Mouse (Mus musculus): ENCODE measurements around the gene Bbc3.
"Not testable (repeated sequence)": the region's sequence is repeated elsewhere in the genome, so short reads cannot be mapped to it uniquely, and the experiment has no call there.

Gene Bbc3

DNA sequence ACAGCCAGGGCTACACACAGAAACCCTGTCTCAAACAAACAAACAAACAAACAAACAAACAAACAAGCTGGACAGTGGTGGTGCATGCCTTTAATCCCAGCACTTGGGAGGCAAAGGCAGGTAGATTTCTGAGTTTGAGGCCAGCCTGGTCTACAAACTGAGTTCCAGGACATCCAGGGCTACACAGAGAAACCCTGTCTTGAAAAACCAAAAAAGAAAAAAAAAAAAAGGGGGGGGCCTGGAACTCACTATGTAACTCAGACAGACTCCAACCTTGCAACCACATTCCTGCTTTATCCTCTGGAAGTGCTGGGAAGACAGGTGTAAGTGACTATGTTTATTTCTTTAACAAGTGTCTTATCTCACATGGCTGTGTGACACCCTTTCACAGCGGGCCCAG lies at the start of gene Bbc3:
TSS of gene Bbc3 (plus strand) at position 301 of the 400 bp plus-strand sequence.
- not testable (repeated sequence) for TF ChIP-seq GATA4 (IDR thresholded peaks at IDR 0.05; ENCODE audit: insufficient replicate concordance, low read length)

DNA sequence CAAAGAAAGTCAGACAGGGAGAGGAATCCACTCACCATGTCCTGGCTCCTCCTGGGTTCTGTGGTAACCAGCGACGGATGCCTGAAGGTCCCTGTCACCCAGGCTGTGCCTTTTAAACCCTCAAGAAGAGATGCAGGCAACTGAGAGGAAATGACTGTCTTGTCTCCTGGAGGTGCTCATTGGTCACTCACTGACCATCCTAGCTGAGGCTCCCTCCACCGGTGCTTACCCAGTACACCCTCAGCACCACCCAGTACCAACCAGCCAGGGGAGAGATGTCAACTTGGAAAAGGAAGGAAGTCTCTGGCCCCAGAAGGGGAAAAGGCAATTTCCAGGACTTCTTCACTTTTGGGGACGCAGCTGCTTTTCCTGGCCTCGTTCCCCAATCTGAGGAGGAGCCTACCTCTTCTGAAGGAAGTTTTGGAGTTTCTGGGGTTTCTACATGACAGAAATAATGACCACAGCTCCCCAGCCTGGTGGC lies 49.0 kb upstream of the Bbc3 start, which contains the start of gene C5ar1:
TSS of gene C5ar1 (minus strand) at position 431 of the 481 bp plus-strand sequence.
- TF ChIP-seq GATA4 (IDR thresholded peaks at IDR 0.05; ENCODE audit: insufficient replicate concordance, low read length), result no peak

DNA sequence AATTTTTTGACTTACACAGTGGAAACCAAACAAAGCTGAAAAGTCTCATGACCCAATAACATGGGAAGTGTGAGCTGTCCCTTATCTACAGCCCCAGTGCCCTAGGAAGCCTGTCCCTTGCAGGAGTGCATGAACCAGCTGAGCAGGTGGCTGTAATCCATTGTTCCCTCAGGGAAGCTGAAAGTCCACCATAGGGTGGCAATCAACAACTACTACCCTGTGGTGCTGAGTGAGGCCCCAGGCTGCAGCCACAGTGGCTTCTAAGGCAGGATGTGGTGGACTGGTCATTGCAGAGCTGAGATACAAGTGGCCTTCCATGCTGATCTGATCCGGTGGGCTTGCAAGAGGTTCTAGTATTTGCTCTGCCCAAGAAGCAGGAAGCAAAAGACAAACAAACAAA lies 47.1 kb upstream of the Bbc3 start:
- TF ChIP-seq GATA4 (IDR thresholded peaks at IDR 0.05; ENCODE audit: insufficient replicate concordance, low read length), result peak; percentile 18; the same call in 1 of the 2 replicates

DNA sequence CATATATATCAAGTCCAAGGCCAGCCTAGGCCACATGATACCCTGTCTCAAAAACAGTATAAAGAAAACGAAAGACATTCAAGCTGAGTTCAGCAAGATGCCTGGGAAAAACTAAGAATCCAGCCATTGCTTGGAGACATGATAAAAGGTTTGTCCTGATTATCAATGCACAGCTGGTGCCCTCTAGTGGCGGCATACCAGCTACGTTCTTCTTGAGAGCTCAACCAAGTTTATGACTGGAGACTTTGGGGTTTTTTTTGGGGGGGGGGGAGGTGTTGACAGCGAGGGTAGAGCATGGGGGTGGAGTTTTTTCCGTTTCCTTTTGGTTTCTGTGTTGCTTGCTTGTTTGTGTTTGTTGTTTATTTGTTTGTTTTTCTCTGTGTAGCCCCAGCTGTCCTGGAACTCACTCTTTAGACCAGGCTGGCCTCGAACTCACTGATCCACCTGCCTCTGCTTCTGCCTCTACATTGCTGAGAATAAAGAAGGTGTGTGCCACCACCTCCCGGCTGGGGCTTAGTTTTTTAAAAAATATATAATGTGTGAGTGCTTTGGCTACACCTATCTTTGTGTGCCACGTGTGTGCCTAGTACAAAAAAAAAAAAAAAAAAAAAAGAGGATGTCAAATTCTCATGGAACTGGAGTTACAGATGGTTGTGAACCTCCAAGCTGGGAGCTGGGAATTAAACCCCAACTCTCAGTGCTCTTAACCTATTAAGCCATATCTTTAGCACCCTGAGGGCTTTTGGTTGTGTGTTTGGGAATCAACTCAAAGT lies 45.0 kb upstream of the Bbc3 start:
- TF ChIP-seq GATA4 (IDR thresholded peaks at IDR 0.05; ENCODE audit: insufficient replicate concordance, low read length), result peak; percentile 44; the same call in 1 of the 2 replicates

DNA sequence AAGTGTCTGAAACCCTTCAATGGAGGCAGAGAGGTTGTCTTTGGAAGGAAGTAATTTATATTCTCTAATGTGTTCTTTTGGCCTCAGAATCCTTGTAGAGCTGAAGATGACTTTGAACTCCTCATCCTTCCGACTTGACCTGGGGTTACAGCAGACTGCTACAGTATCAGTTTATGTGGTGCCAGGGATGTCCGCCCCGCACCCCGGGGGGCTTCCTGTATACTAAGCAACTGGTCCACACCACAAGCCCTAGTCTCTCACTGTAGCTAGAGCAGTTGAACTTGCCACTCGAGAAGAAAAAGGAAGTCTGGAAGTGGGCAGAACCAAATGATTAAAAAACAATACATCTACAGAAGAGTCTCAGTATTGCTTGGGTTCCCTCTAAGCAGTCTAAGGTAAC lies 44.4 kb upstream of the Bbc3 start:
- TF ChIP-seq GATA4 (IDR thresholded peaks at IDR 0.05; ENCODE audit: insufficient replicate concordance, low read length), result no peak

DNA sequence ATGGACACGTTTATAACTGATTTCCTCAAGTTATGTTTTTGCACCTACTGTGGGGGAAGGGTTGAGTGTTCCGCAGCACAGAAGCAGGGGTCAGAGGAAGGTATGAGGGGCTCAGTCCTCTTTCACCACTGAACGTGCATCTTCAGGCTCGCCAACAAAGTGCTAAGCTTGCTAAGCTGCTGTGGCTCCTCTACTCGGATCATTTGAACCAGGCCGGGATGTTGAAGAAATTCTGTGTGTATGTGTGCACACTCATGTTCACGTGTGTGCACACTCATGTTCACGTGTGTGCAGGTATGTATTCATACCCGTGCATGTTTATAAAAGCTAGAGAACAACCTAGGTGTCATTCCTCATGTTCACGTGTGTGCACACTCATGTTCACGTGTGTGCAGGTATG lies 42.3 kb upstream of the Bbc3 start:
- no peak for TF ChIP-seq GATA4 (IDR thresholded peaks at IDR 0.05; ENCODE audit: insufficient replicate concordance, low read length)

DNA sequence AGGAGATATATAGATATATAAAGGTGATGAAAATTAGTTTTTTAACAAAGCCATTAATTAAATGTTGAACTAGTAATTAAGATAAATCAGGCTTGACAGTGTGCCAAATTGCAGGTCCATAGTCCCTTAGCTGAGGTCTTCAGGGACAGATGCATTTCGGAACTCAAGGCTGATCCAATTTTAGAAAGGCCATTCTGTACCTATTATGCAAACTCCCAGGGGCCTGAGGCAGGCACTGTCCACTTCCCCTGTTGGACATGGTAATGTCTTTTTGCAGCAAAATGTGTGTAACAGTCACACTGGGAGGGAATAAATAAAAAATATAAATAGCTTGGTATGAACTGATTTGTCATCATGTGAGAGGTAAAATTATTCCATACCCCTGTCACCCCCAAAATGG lies 37.1 kb upstream of the Bbc3 start:
- no peak for TF ChIP-seq GATA4 (IDR thresholded peaks at IDR 0.05; ENCODE audit: insufficient replicate concordance, low read length)

DNA sequence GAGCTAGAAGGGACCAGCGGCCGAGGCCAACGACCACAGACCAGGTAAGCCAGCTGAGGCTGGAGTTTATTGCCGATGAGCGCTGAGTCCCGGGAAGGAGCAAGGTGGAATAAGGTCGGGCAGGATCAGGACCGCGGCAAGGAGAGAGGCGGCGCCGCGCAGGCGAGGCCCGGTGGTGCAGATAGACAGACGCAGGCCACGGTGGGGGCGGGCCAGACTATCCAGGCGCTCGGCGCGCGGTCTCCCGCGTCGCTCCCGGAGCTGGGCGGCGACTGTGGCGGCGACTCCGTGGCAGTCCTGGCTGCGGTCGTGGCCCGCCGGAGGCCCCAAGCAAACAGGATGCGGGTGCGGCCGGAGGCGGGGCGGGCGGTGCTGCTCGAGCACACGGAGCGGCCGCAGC lies 35.5 kb upstream of the Bbc3 start:
- no peak for TF ChIP-seq GATA4 (IDR thresholded peaks at IDR 0.05; ENCODE audit: insufficient replicate concordance, low read length)

DNA sequence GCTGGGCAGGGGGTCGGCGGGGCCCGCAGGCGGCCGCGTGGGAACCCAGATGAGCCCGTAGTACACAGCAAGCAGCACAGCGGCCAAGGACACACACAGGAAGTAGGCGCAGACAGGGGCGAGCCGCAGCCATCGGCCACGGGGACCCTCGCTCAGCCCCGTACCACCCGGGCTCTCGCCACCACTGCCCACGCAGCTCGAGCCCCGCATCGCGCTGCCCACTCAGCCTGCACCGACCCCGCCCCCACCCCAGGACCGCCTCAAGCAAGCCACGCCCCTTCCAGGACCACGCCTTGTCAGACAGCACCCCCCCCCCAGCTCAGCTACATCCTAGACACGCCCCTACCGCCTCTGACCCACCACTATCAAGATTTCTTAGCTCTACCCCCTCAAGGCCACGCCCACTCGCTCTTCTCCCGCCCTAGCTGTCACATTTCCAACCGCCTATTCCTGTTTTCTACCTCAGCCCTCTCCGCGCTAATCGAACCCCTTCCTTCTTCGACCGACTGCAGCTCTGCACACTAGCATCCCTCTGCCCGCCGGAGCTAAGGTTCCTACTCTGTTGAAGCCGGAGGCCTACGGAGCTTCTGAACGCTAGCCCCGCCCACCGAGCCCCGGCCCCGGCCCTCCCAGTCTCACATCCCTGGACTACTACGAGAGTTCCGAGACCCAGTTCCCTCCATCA lies 35.0 kb upstream of the Bbc3 start, which contains the start of gene Inafm1:
TSS of gene Inafm1 (minus strand) at position 537 of the 685 bp plus-strand sequence.
- TF ChIP-seq GATA4 (IDR thresholded peaks at IDR 0.05; ENCODE audit: insufficient replicate concordance, low read length), result peak; percentile 68; the same call in 1 of the 2 replicates

DNA sequence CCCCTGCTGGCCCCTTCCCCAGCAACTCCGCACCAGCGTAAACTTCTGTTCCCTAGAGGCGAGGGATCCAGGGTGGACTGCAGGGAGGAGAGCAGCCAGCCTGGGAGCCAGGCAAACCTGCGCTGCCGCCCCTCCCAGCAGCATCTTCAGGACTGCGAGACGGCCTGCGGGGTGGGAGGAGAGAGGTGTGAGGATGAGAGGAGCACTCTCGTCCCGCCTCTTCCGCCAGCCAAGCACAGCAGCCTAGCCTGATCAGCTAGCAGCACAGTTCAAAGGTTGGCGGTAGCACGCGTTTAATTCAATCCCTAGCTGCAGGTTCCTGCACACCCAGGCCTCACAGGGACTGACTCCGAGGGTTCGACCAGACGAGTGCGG lies 34.4 kb upstream of the Bbc3 start:
- no peak for TF ChIP-seq GATA4 (IDR thresholded peaks at IDR 0.05; ENCODE audit: insufficient replicate concordance, low read length)

DNA sequence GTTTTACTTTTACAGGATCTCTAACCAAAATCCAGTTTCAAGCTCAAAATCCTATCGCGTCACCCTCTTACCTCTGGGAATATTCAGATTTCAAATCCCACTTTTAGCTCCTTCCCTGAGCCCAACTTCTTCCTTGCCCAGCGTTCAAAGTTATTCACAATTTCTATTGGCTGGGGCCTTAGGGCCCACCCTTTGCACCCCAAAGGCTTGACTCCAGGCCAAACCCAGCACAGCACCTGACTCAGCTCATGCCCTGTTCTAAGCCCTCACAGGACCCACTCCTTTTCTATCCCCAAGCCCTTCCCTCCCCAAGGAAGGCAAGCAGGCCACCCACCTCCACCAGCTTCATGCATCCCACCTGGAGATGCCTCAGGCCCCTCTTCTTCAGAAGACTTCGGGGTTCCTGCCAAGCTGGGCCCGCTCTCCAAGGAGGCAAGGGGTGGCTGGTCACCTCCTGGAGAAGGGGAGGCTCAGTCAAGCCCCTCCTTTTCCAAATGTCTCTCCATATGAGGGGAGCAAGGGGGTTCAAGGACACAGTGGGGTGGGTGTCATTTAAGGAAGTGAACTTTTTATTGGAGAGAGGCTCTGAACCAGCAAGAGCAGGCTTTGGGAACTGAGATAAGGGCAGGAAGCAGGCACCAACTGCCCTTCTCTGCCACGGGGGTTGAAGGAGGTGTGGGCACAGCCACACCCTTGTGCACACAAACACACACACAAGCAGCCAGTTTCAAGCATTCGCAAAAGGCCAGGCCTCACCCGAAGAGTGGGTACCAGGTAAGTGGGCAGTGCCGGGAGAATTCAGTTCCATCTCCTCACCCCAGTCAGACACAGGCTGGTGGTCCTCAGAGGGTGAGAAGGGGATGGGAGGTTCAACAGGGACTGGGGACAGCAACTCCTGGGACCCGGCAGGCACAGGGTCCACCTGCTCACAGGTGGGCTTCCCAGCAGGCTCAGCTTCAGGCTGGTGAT lies 33.0 kb upstream of the Bbc3 start:
- no peak for TF ChIP-seq GATA4 (IDR thresholded peaks at IDR 0.05; ENCODE audit: insufficient replicate concordance, low read length)

DNA sequence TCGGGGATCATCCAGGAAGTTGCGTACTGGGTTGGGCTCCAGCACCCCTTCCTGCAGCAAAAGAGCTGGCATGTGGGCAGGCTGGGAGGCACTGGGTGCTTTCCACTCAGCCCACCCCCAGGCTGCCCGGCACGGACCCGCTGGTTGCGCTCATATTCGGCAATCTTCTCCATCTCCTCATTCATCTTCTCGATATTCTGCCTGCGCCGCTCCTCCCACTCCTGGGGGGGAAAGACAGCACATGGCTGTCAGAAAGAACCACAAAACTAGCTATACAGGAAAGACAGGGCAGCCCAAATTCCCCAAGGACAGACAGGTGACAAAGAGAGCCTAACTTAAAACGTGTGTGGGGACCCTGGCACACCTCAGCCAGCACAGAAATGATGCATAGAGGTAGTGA lies 27.5 kb upstream of the Bbc3 start:
- TF ChIP-seq GATA4 (IDR thresholded peaks at IDR 0.05; ENCODE audit: insufficient replicate concordance, low read length), result no peak

DNA sequence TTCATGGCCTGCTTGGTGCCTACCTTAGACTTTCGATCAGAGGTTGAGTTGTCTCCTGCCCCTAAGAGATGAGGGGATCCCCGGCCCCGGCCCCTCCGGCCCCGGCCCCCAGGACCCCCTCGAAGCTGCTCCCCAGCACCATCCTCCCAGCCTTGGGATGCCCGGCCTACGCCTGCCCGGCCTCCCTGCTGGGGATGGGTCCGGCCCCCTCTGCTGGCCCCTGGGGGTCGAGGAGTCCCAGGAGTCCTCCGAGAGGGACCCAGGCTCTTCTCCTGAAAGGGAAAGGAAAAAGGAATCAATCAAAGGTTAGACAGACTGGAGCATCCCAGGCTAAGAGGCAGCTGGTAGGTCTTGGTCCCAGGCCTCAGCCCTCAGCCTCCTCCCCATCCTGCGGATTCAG lies 25.9 kb upstream of the Bbc3 start:
- TF ChIP-seq GATA4 (IDR thresholded peaks at IDR 0.05; ENCODE audit: insufficient replicate concordance, low read length), result no peak

DNA sequence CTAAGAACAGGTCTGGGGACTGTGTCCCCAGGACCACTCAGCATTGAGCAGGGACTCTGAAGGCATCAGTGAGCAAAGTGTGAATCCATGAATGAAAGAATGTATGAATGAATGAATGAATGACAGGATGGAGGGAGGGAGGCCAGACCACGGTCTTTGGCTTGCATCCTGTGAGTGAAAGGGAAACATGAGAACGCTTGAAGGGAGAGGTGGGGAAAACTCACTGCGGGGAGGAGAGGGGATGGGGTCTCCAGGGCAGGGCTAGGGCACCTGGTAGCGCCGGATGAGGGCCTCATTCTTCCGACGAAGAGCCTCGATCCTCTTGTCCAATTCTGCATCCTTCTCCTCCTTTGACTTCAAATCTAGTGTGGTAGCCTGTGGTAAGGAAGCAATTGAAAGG lies 24.2 kb upstream of the Bbc3 start:
- no peak for TF ChIP-seq GATA4 (IDR thresholded peaks at IDR 0.05; ENCODE audit: insufficient replicate concordance, low read length)

DNA sequence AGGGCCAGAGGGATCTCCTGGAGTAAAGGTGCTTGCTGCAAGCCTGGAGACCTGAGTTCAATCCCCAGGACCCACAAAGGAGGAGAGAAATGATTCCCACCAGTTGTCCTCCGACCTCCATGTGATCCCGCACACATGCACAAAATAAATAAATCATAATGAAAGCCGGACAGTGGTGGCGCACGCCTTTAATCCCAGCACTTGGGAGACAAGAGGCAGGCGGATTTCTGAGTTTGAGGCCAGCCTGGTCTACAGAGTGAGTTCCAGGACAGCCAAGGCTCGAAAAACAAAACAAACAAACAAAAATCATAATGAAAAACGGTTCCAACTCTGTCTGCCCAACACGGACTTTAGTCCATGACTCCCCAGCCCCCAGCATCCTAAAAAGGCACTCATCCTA lies 23.3 kb upstream of the Bbc3 start:
- no peak for TF ChIP-seq GATA4 (IDR thresholded peaks at IDR 0.05; ENCODE audit: insufficient replicate concordance, low read length)
